Mouse (Mus musculus): ENCODE measurements around the gene Olfr429. TPM values are rescaled to one million over a fixed set of nuclear protein-coding genes. Genes with fewer than 3 reads are reported as not detected.
"Not testable (repeated sequence)": the region's sequence is repeated elsewhere in the genome, so short reads cannot be mapped to it uniquely, and the experiment has no call there.

The Olfr429 gene
- polyA plus RNA-seq (2012; ENCODE audit: insufficient read depth, insufficient read length, low replicate concordance, missing spikeins), result not detected in 2 replicates

DNA sequence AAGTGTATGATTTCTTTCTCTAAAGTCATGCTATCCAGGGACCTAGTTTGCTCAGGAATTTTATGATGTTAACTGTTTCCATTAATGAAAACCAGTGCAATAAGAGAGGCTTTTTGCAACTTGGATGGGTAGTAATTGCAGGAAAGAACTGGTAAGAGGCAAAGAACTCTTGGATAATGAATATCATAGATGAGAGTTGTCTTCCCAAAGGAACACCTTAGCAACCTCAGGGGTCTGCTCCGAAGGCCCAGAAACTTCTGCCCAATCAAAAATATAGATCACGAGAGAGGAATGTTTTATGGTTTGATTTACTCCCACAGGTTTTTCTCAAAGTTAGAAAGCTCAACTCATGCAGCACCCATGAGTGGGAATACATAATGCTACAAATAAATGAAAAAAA, at the start of gene Olfr429:
Gene Olfr429 (plus strand): TSS at position 301 of the 400 bp plus-strand sequence.
- WGBS, result 98% methylated on average over 2 of the region's 2 CpGs
- TF ChIP-seq POLR2A (IDR thresholded peaks at IDR 0.05; ENCODE audit: insufficient read depth, low read depth, low read length) (no peak), CTCF (IDR thresholded peaks at IDR 0.05; ENCODE audit: insufficient read depth, low read depth, low read length) (no peak)

GRCm38 (mm10) chr1:174035841-174036240, 48.3 kb upstream of the Olfr429 start:
- no peaks in the 10 kb centered on the region for H3K4me1 ChIP-seq (ENCODE audit: control insufficient read depth, insufficient read depth, low read length)
- H3K27ac ChIP-seq (ENCODE audit: insufficient read depth, low read depth, low read length), result no peak overlapping the region
- TF ChIP-seq POLR2A (IDR thresholded peaks at IDR 0.05; ENCODE audit: insufficient read depth, low read depth, low read length) (no peak), CTCF (IDR thresholded peaks at IDR 0.05; ENCODE audit: insufficient read depth, low read depth, low read length) (no peak)
- no peak overlapping the region for H3K4me3 ChIP-seq (ENCODE audit: insufficient read depth, low read depth, low read length)
- 23% methylated on average over 4 of the region's 4 CpGs for WGBS

More for the DNA sequence above, at the start of gene Olfr429:
- no peaks in the 10 kb centered on the region for H3K4me1 ChIP-seq (ENCODE audit: control insufficient read depth, insufficient read depth, low read length)
- no peak within 1 kb of the TSS for H3K4me3 ChIP-seq (ENCODE audit: insufficient read depth, low read depth, low read length)
- H3K27ac ChIP-seq (ENCODE audit: insufficient read depth, low read depth, low read length), result no peak within 1 kb of the TSS

- 87% methylated on average over 3 of the region's 3 CpGs for WGBS
- no peaks in the 10 kb centered on the region for H3K4me1 ChIP-seq (ENCODE audit: control insufficient read depth, insufficient read depth, low read length)
- TF ChIP-seq CTCF (IDR thresholded peaks at IDR 0.05; ENCODE audit: insufficient read depth, low read depth, low read length) (no peak), POLR2A (IDR thresholded peaks at IDR 0.05; ENCODE audit: insufficient read depth, low read depth, low read length) (no peak)
Observed at GRCm38 (mm10) chr1:174038480-174038879, 45.7 kb upstream of the Olfr429 start.

GRCm38 (mm10) chr1:174040523-174041177, 43.5 kb upstream of the Olfr429 start, which contains the start of gene Olfr433:
Gene Olfr433 (plus strand): TSS chr1:174040705.
- H3K4me3 ChIP-seq (ENCODE audit: insufficient read depth, low read depth, low read length), result no peak within 1 kb of the TSS
- TF ChIP-seq POLR2A (IDR thresholded peaks at IDR 0.05; ENCODE audit: insufficient read depth, low read depth, low read length), result no peak
- no peak for TF ChIP-seq CTCF (IDR thresholded peaks at IDR 0.05; ENCODE audit: insufficient read depth, low read depth, low read length)
- no peak within 1 kb of the TSS for H3K27ac ChIP-seq (ENCODE audit: insufficient read depth, low read depth, low read length)
- H3K4me1 ChIP-seq (ENCODE audit: control insufficient read depth, insufficient read depth, low read length), result no peaks in the 10 kb centered on the region
- WGBS, result 86% methylated on average over 7 of the region's 7 CpGs

More at GRCm38 (mm10) chr1:174038480-174038879, 45.7 kb upstream of the Olfr429 start:
- H3K27ac ChIP-seq (ENCODE audit: insufficient read depth, low read depth, low read length), result no peak overlapping the region
- no peak overlapping the region for H3K4me3 ChIP-seq (ENCODE audit: insufficient read depth, low read depth, low read length)

DNA sequence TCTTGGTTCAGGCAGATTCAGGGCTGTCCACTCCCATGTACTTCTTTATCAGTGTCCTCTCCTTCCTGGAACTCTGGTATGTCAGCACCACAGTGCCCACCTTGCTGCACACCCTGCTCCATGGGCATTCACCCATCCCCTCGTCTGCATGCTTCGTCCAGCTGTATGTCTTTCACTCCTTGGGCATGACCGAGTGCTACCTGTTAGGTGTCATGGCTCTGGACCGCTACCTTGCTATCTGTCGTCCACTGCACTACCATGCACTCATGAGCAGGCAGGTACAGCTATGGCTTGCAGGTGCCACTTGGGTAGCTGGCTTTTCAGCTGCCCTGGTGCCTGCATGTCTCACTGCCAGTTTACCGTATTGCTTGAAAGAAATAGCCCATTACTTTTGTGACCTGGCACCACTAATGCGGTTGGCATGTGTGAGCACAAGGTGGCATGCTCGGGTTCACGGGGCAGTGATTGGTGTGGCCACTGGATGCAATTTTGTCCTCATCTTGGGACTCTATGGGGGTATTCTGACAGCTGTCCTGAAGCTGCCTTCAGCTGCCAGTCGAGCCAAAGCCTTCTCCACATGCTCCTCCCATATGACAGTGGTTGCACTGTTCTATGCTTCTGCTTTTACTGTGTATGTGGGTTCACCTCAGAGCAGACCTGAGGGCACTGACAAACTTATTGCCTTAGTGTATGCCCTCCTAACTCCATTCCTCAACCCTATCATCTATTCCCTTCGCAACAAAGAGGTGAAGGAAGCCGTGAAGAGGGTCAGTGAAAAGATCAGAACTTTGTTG, 41.8 kb upstream of the Olfr429 start:
- H3K27ac ChIP-seq (ENCODE audit: insufficient read depth, low read depth, low read length); H3K4me1 ChIP-seq (ENCODE audit: control insufficient read depth, insufficient read depth, low read length); H3K4me3 ChIP-seq (ENCODE audit: insufficient read depth, low read depth, low read length): not testable (repeated sequence)
- WGBS, result 92% methylated on average over 12 of the region's 12 CpGs

- Histone ChIP-seq H3K27ac (ENCODE audit: insufficient read depth, low read depth, low read length) (no peak overlapping the region), H3K4me1 (ENCODE audit: control insufficient read depth, insufficient read depth, low read length) (no peaks in the 10 kb centered on the region), H3K4me3 (ENCODE audit: insufficient read depth, low read depth, low read length) (no peak overlapping the region)
- TF ChIP-seq CTCF (IDR thresholded peaks at IDR 0.05; ENCODE audit: insufficient read depth, low read depth, low read length) (no peak), POLR2A (IDR thresholded peaks at IDR 0.05; ENCODE audit: insufficient read depth, low read depth, low read length) (no peak)
- 74% methylated on average over 2 of the region's 2 CpGs for WGBS
Observed at GRCm38 (mm10) chr1:174044431-174044830, 39.7 kb upstream of the Olfr429 start.

DNA sequence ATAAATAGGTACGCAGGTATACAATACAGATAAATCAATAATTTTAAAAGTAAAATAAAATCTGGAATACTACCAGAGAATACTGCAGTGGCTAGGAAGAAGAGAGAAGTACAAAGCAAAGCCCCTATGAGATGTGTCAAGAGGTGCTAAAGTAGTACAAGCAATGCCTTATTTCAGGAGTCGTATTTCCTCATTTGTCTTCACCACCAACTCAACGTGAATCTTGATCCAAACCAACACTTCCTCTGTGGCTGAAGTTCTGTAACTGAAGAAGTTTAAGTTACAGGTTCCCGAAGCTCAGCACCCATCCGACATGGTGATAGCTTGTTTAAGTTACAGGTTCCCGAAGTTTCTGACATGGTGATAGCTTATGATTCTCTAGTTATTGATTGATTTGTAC, 35.9 kb upstream of the Olfr429 start:
- WGBS, result 91% methylated on average over 6 of the region's 6 CpGs
- H3K4me3 ChIP-seq (ENCODE audit: insufficient read depth, low read depth, low read length); H3K27ac ChIP-seq (ENCODE audit: insufficient read depth, low read depth, low read length); H3K4me1 ChIP-seq (ENCODE audit: control insufficient read depth, insufficient read depth, low read length): not testable (repeated sequence)

- WGBS, result 70% methylated on average over 2 of the region's 2 CpGs
- no peak within 1 kb of the TSS for H3K4me3 ChIP-seq (ENCODE audit: insufficient read depth, low read depth, low read length)
- TF ChIP-seq CTCF (IDR thresholded peaks at IDR 0.05; ENCODE audit: insufficient read depth, low read depth, low read length) (no peak), POLR2A (IDR thresholded peaks at IDR 0.05; ENCODE audit: insufficient read depth, low read depth, low read length) (no peak)
- H3K27ac ChIP-seq (ENCODE audit: insufficient read depth, low read depth, low read length), result no peak within 1 kb of the TSS
- no peaks in the 10 kb centered on the region for H3K4me1 ChIP-seq (ENCODE audit: control insufficient read depth, insufficient read depth, low read length)
Observed at GRCm38 (mm10) chr1:174048893-174049292, 35.2 kb upstream of the Olfr429 start, which contains the start of gene Olfr432. Gene Olfr432 (plus strand): TSS chr1:174049205.

- 88% methylated on average over 4 of the region's 4 CpGs for WGBS
- not testable (repeated sequence) for H3K4me1 ChIP-seq (ENCODE audit: control insufficient read depth, insufficient read depth, low read length); H3K4me3 ChIP-seq (ENCODE audit: insufficient read depth, low read depth, low read length); H3K27ac ChIP-seq (ENCODE audit: insufficient read depth, low read depth, low read length)
Observed at GRCm38 (mm10) chr1:174049357-174049756, 34.8 kb upstream of the Olfr429 start.
